Mouse (Mus musculus): ENCODE results near the gene Gm5726. TPM values are rescaled to one million over a fixed set of nuclear protein-coding genes. Genes with fewer than 3 reads are reported as not detected.
"Not testable (repeated sequence)": the region's sequence is repeated elsewhere in the genome, so short reads cannot be mapped to it uniquely, and the experiment has no call there.

Gm5726 gene
- polyA plus RNA-seq (2015; fragmentation: Nextera tagmentation; extraction: Ambion mirVana) = not detected in 2 replicates

- not testable (repeated sequence) for H3K4me1 ChIP-seq (replicated peaks; ENCODE audit: insufficient read depth, low read length); H3K36me3 ChIP-seq (ENCODE audit: insufficient read depth, low read length); H3K27me3 ChIP-seq (ENCODE audit: insufficient read depth, low read length); ATAC-seq (replicated peaks; ENCODE audit: low FRiP score, low read depth); H3K27ac ChIP-seq; H3K9ac ChIP-seq (ENCODE audit: low read depth, low read length); H3K4me3 ChIP-seq (replicated peaks; ENCODE audit: low read depth, low read length); DNase-seq (ENCODE audit: low spot score); H3K9me3 ChIP-seq (replicated peaks; ENCODE audit: low read length); H3K4me2 ChIP-seq (ENCODE audit: low read length)
- no CpG with 5 or more reads among the region's 1 CpGs for WGBS
Measured at GRCm38 (mm10) chr7:20545657-20546056, at the start of gene Gm5726. TSS of gene Gm5726 (minus strand) at chr7:20545757.

- not testable (repeated sequence) for DNase-seq (ENCODE audit: low spot score); H3K27ac ChIP-seq; H3K4me2 ChIP-seq (ENCODE audit: low read length); H3K4me1 ChIP-seq (replicated peaks; ENCODE audit: insufficient read depth, low read length); H3K9me3 ChIP-seq (replicated peaks; ENCODE audit: low read length); H3K27me3 ChIP-seq (ENCODE audit: insufficient read depth, low read length); H3K4me3 ChIP-seq (replicated peaks; ENCODE audit: low read depth, low read length); H3K36me3 ChIP-seq (ENCODE audit: insufficient read depth, low read length); H3K9ac ChIP-seq (ENCODE audit: low read depth, low read length); ATAC-seq (replicated peaks; ENCODE audit: low FRiP score, low read depth)
- WGBS = no CpG with 5 or more reads among the region's 3 CpGs
Measured at GRCm38 (mm10) chr7:20576141-20576540, 30.6 kb upstream of the Gm5726 start, which contains the start of gene Gm4141. TSS of gene Gm4141 (minus strand) at chr7:20576241.

DNA sequence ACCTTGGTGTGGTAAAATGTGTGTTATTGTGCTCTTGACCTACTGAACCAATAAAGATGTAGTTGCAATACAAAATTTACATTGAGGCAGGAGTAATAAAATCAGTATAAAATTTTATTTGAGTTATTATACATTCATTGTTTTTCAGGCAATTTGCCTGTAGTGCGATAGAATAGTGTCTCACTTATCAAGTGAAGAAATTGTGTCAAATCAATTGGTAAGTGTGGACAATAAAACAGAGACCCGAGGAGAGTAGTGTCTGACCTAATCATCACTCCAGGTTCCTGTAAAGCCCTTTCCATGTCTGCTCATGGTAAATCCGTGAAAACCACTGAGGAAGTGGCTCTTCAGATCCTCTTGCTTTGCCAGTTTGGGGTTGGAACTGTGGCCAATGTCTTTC is 12.0 kb downstream of the Gm5726 start, which contains the start of gene Vmn1r104:
Gene Vmn1r104 (plus strand): TSS at position 301 of the 400 bp plus-strand sequence.
- not testable (repeated sequence) for H3K27ac ChIP-seq; DNase-seq (ENCODE audit: low spot score); H3K4me2 ChIP-seq (ENCODE audit: low read length); H3K4me3 ChIP-seq (replicated peaks; ENCODE audit: low read depth, low read length); ATAC-seq (replicated peaks; ENCODE audit: low FRiP score, low read depth); H3K9ac ChIP-seq (ENCODE audit: low read depth, low read length); H3K36me3 ChIP-seq (ENCODE audit: insufficient read depth, low read length); H3K4me1 ChIP-seq (replicated peaks; ENCODE audit: insufficient read depth, low read length); H3K27me3 ChIP-seq (ENCODE audit: insufficient read depth, low read length); H3K9me3 ChIP-seq (replicated peaks; ENCODE audit: low read length)
- no CpG with 5 or more reads among the region's 3 CpGs for whole genome bisulfite sequencing

GRCm38 (mm10) chr7:20510434-20510833 is 35.1 kb downstream of the Gm5726 start, which contains the start of gene Vmn1r103:
TSS of gene Vmn1r103 (minus strand) at chr7:20510534.
- ATAC-seq (replicated peaks; ENCODE audit: low FRiP score, low read depth); H3K27me3 ChIP-seq (ENCODE audit: insufficient read depth, low read length); H3K9me3 ChIP-seq (replicated peaks; ENCODE audit: low read length); H3K9ac ChIP-seq (ENCODE audit: low read depth, low read length); H3K4me3 ChIP-seq (replicated peaks; ENCODE audit: low read depth, low read length); H3K27ac ChIP-seq; H3K4me1 ChIP-seq (replicated peaks; ENCODE audit: insufficient read depth, low read length); H3K36me3 ChIP-seq (ENCODE audit: insufficient read depth, low read length); DNase-seq (ENCODE audit: low spot score); H3K4me2 ChIP-seq (ENCODE audit: low read length): not testable (repeated sequence)
- no CpG with 5 or more reads among the region's 3 CpGs for WGBS

Other genes with a start within 250 kb of the Gm5726 start
- not detected in 2 replicates for gene Gm4133, start 211.7 kb downstream of the Gm5726 start, polyA plus RNA-seq (2015; fragmentation: Nextera tagmentation; extraction: Ambion mirVana)
- not detected in 2 replicates for gene Gm5728, start 170.3 kb downstream of the Gm5726 start, polyA plus RNA-seq (2015; fragmentation: Nextera tagmentation; extraction: Ambion mirVana)
- gene Vmn1r100, start 127.8 kb downstream of the Gm5726 start, polyA plus RNA-seq (2015; fragmentation: Nextera tagmentation; extraction: Ambion mirVana) = not detected in 2 replicates
- not detected in 2 replicates for gene Vmn1r101, start 103.2 kb downstream of the Gm5726 start, polyA plus RNA-seq (2015; fragmentation: Nextera tagmentation; extraction: Ambion mirVana)
- gene Gm10670, start 70.8 kb downstream of the Gm5726 start, polyA plus RNA-seq (2015; fragmentation: Nextera tagmentation; extraction: Ambion mirVana) = not detected in 2 replicates
- not detected in 2 replicates for gene Vmn1r103, start 35.2 kb downstream of the Gm5726 start, polyA plus RNA-seq (2015; fragmentation: Nextera tagmentation; extraction: Ambion mirVana)
- gene Vmn1r104, start 11.9 kb downstream of the Gm5726 start, polyA plus RNA-seq (2015; fragmentation: Nextera tagmentation; extraction: Ambion mirVana) = not detected in 2 replicates
- not detected in 2 replicates for gene Gm4141, start 30.5 kb upstream of the Gm5726 start, polyA plus RNA-seq (2015; fragmentation: Nextera tagmentation; extraction: Ambion mirVana)
- gene Gm4513, start 53.3 kb upstream of the Gm5726 start, polyA plus RNA-seq (2015; fragmentation: Nextera tagmentation; extraction: Ambion mirVana) = not detected in 2 replicates
- gene Vmn1r107, start 123.2 kb upstream of the Gm5726 start, polyA plus RNA-seq (2015; fragmentation: Nextera tagmentation; extraction: Ambion mirVana) = not detected in 2 replicates
- gene Vmn1r111, start 157.5 kb upstream of the Gm5726 start, polyA plus RNA-seq (2015; fragmentation: Nextera tagmentation; extraction: Ambion mirVana) = not detected in 2 replicates
- not detected in 2 replicates for gene Gm10668, start 184.9 kb upstream of the Gm5726 start, polyA plus RNA-seq (2015; fragmentation: Nextera tagmentation; extraction: Ambion mirVana)
- gene Vmn1r112, start 225.4 kb upstream of the Gm5726 start, polyA plus RNA-seq (2015; fragmentation: Nextera tagmentation; extraction: Ambion mirVana) = not detected in 2 replicates
- gene Vmn1r113, start 241.5 kb upstream of the Gm5726 start, polyA plus RNA-seq (2015; fragmentation: Nextera tagmentation; extraction: Ambion mirVana) = not detected in 2 replicates